Comparison of ENCODE assay signal across 10 mouse cellular contexts in genomic region chr5:105523452-105523851, GRCm38 (mm10). TPM values are rescaled to one million over a fixed set of nuclear protein-coding genes. Genes with fewer than 3 reads are reported as not detected.
DNase-seq lines count a peak whose midpoint lies in the region; ATAC-seq and TF ChIP-seq lines count a peak whose summit lies in the region.
"Had no signal": no experiment of that assay in that cellular context is flagged by ENCODE, and none has a peak within 500 bp of the region (broad histone marks: within the 10 kb centered on the region; RNA-seq: fewer than 3 reads in every experiment).

No protein-coding gene starts in this region.

- peak overlapping the region; percentile 52 for H3K9ac ChIP-seq in liver, embryonic 12.5 days
- no peak overlapping the region for H3K9ac ChIP-seq in kidney, embryonic 16.5 days (replicated peaks; ENCODE audit: low read length)

- peak overlapping the region; percentile 95 for H3K4me2 ChIP-seq in liver, embryonic 12.5 days
- H3K4me2 ChIP-seq in kidney, embryonic 16.5 days (replicated peaks; ENCODE audit: low read depth, low read length), result no peak overlapping the region; the same call in 1 of the 2 replicates
- H3K4me2 ChIP-seq: midbrain, embryonic 11.5 days had no signal

- DNase-seq in left cerebral cortex, adult 2 months (ENCODE audit: extremely low spot score in 1 of 2, low spot score in 2 of 2), result no peak
- DNase-seq in left cerebral cortex, adult 8-10 months (ENCODE audit: low spot score in 2 of 2), result no peak
- DNase-seq in lung, postnatal 36 days, result peak; percentile 57
- no peak for DNase-seq in cerebellum, postnatal 25 days
- DNase-seq in adipocyte (ENCODE audit: low spot score), result no peak
- DNase-seq: gastrocnemius, postnatal 14 days had no signal

- TF ChIP-seq CTCF in left cerebral cortex, adult 2 months (IDR thresholded peaks at IDR 0.05), result no peak
- TF ChIP-seq CTCF in embryonic fibroblast, embryonic 13.5 days (IDR thresholded peaks at IDR 0.05; ENCODE audit: borderline replicate concordance, insufficient read depth, low read length), result no peak

- WGBS in liver, embryonic 12.5 days (ENCODE audit: insufficient replicate concordance), result 11% methylated on average over 3 of the region's 3 CpGs
- WGBS in kidney, embryonic 16.5 days, result 60% methylated on average over 3 of the region's 3 CpGs

- no peaks in the 10 kb centered on the region for H3K9me3 ChIP-seq in liver, embryonic 12.5 days (replicated peaks)
- no peaks in the 10 kb centered on the region for H3K9me3 ChIP-seq in kidney, embryonic 16.5 days (ENCODE audit: low read length)

- ATAC-seq in liver, embryonic 12.5 days, result peak; percentile 71
- no peak for ATAC-seq in kidney, embryonic 16.5 days (ENCODE audit: low FRiP score, low TSS enrichment)

- TF ChIP-seq POLR2A in embryonic fibroblast, embryonic 13.5 days (IDR thresholded peaks at IDR 0.05; ENCODE audit: low read depth, low read length), result no peak

- no peak overlapping the region for H3K27ac ChIP-seq in left cerebral cortex, adult 2 months
- peak overlapping the region; percentile 83 for H3K27ac ChIP-seq in embryonic fibroblast, embryonic 13.5 days (ENCODE audit: insufficient read depth, low read length)
- peak overlapping the region; percentile 86 for H3K27ac ChIP-seq in liver, embryonic 12.5 days
- H3K27ac ChIP-seq in kidney, embryonic 16.5 days (ENCODE audit: low read length), result no peak overlapping the region

- no peaks in the 10 kb centered on the region for H3K27me3 ChIP-seq in liver, embryonic 12.5 days (replicated peaks)
- H3K27me3 ChIP-seq in kidney, embryonic 16.5 days (ENCODE audit: insufficient read depth, low read length), result no peaks in the 10 kb centered on the region

- peaks cover 31% of the 10 kb centered on the region for H3K36me3 ChIP-seq in liver, embryonic 12.5 days
- H3K36me3 ChIP-seq in kidney, embryonic 16.5 days (ENCODE audit: insufficient read depth, low read length), result 0 out of 2 replicates have a peak, but pooled peaks cover 3% of the 10 kb centered on the region

- intact Hi-C loops in left cerebral cortex, adult 2 months (cut with DNase I), result no loop called here

- peaks cover 18% of the 10 kb centered on the region for H3K4me1 ChIP-seq in embryonic fibroblast, embryonic 13.5 days (ENCODE audit: control insufficient read depth, insufficient read depth, low read length)
- peaks cover 91% of the 10 kb centered on the region for H3K4me1 ChIP-seq in liver, embryonic 12.5 days
- H3K4me1 ChIP-seq in kidney, embryonic 16.5 days (ENCODE audit: insufficient read depth, low read length), result peaks cover 13% of the 10 kb centered on the region

- peak overlapping the region; percentile 11; the same call in 1 of the 2 replicates for H3K4me3 ChIP-seq in left cerebral cortex, adult 2 months
- H3K4me3 ChIP-seq in embryonic fibroblast, embryonic 13.5 days (ENCODE audit: insufficient read depth, low read length), result no peak overlapping the region
- peak overlapping the region; percentile 31 for H3K4me3 ChIP-seq in liver, embryonic 12.5 days
- H3K4me3 ChIP-seq in kidney, embryonic 16.5 days (ENCODE audit: low read length), result no peak overlapping the region

RNA-seq across cellular contexts. Expression of gene Lrrc8c, which starts 4.3 kb away (rescaled TPM):
- 10 to 100 TPM; 32.7 to 37.5 TPM for total RNA-seq in left cerebral cortex, adult 2 months (2021)
- 10 to 100 TPM; 25.5 to 29.1 (median 26.6) TPM for total RNA-seq in left cerebral cortex, adult 8-10 months (2022)
- 47.1 and 66.1 TPM in 2 replicates for polyA plus RNA-seq in embryonic fibroblast, embryonic 13.5 days (2011; ENCODE audit: insufficient read length, low read depth, missing spikeins)
- polyA plus RNA-seq in liver, embryonic 12.5 days (2016; fragmentation: Nextera tagmentation; extraction: Ambion mirVana), result 23.0 and 23.9 TPM in 2 replicates
- polyA plus RNA-seq in kidney, embryonic 16.5 days (2015; fragmentation: Nextera tagmentation; extraction: Ambion mirVana), result 14.3 and 15.4 TPM in 2 replicates

Comparison
In these comparisons a context has a peak if more than half of its experiments do, and no peak if none do; other contexts are left out.
1. H3K27ac ChIP-seq: peak in embryonic fibroblast, embryonic 13.5 days (single experiment) and liver, embryonic 12.5 days (single experiment); none in left cerebral cortex, adult 2 months (single experiment) and kidney, embryonic 16.5 days (single experiment).
2. H3K4me3 ChIP-seq: peak in left cerebral cortex, adult 2 months (single experiment) and liver, embryonic 12.5 days (single experiment); none in embryonic fibroblast, embryonic 13.5 days (single experiment) and kidney, embryonic 16.5 days (single experiment).